Mouse (Mus musculus): ENCODE measurements around the gene Nutf2.

- TF ChIP-seq CTCF (IDR thresholded peaks at IDR 0.05; ENCODE audit: low read depth) (no peak), EP300 (IDR thresholded peaks at IDR 0.05; ENCODE audit: low read depth) (peak; percentile 41)
Observed at GRCm38 (mm10) chr8:105900941-105901616, 40.7 kb downstream of the Nutf2 start.

Data from liver, embryonic 14.5 days (tissue).